Mouse (Mus musculus): ENCODE results near the gene B130006D01Rik.
"Not testable (repeated sequence)": the region's sequence is repeated elsewhere in the genome, so short reads cannot be mapped to it uniquely, and the experiment has no call there.

Gene B130006D01Rik

DNA sequence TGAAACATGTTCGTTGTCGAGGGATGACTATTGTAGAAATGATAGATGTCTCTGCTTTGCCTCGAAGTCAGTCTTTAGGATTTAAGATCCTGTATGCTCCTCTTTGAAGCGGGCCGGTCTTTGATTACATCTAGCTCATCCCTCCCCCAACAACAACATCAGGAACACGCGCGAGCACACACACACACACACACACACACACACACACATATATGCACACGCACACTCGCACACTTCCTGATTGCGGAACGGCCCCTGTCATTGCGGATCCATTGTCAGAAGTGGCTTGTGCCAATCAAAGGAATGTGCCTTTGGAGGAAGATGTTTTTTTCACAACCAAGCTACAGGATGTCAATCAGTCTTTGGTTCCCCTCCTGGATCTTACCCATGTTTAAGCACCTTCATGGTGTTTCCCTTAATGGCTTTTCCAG lies 9.6 kb upstream of the B130006D01Rik start:
- DNase-seq (ENCODE audit: low spot score): no peak

DNA sequence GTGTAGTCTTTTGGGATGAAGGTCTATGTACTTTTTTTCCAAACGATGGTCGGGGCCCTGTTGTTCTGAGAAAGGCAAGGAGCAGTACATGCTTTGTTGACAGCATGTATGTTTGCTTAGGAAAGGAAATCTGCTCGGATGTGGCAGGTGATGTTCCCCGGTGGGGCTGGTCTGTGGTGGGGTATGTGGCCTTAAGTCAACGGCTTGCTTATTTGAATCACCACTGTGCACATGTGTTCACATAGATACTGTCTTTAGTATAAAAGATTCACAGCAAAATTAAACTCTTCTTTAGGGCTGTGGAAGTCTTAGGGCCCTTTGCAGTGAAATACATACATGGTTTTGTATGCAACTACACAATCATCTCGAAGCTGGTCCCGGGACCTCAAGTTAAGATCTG lies 9.0 kb upstream of the B130006D01Rik start:
- no peak for DNase-seq (ENCODE audit: low spot score)

DNA sequence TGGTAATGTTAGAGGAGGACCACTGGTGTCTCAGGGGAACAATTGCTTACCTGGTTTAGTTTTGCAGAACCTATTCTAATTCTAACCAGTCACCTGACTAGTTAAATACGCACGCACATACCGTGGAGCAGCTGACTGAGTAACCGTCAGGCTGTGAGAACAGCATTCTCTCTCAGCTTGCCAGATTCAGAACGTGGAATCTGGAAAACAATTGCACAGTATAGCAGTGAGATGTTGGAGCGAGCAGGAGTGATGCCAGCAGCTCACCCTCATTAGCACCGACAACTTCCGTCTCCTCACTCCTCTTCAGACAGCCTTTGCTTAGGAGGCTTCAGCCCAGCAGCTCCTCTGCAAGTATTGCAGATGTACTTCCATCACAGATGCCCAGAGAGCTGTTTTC lies 7.3 kb upstream of the B130006D01Rik start:
- DNase-seq (ENCODE audit: low spot score): no peak

DNA sequence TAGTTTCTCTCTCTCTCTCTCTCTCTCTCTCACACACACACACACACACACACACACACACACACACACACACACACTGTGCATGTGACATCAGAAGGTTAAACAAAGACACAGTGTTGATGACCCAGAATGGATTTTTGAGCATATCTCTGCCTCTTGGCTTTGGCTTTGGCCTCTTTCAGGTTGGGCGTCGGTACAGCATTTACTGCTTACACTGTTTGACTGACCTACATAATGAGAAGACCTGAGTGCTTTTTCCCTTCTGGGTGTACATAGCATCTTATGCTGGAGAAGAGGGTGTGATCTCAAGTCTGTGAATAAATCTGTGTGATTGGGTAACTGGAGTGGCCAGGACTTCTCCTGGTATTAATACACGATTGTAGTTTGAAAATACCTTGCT lies 4.0 kb upstream of the B130006D01Rik start:
- no peak for DNase-seq (ENCODE audit: low spot score)

DNA sequence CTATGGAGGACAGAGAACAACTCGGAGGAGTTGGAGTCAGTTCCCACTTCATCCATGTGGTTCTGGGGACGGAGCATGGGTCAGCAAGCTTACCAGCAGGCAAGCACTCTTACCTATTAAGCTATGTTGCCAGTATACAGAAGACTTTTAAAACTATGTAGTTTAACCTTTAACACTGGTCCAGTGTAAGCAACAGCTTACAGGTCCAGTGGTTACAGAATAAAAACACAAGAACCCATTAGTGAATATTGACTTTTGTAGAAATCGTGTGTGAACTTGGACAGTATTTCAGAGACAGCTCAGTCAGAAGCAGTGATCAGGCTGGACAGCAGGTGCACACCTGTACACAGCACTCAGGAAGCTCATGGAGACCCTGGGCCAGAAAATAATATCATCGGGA lies 1.1 kb downstream of the B130006D01Rik start:
- no peak for DNase-seq (ENCODE audit: low spot score)

DNA sequence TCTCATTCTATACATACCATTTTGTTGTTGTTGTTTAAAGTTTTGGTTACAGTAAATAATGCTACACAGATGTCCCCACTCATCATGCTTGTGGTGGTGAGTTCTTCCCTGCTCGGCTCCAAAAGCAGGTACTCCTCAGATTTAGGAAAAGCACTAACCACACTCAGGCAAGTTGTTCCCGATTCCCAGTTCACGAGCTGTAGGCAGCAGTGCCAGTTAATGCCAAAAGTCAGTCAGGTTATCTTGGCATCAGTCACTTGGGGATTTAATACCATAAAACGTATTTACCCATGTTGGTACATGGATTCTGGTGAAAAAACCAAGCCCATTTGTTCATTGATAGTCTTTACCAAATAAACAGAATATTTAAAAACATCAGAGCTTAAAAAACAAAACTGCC lies 2.8 kb downstream of the B130006D01Rik start:
- no peak for DNase-seq (ENCODE audit: low spot score)

DNA sequence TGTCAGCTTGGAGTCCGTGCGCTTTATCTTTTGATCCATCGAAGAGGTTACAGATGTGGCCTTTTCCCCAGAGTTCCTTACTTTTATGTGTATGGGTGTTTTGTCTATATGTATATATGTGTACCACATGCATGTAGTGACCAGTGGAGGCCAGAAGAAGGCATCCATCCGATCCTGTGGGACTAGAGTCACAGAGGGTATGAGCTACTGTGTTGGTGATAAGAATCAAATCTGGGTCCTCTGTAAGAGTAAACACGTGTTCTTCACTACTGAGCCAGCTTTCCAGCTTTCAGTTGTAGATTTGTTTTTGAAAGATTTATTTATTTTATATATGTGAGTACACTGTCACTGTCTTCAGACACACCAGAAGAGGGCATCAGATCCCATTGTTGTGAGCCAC lies 4.6 kb downstream of the B130006D01Rik start:
- no peak for DNase-seq (ENCODE audit: low spot score)

DNA sequence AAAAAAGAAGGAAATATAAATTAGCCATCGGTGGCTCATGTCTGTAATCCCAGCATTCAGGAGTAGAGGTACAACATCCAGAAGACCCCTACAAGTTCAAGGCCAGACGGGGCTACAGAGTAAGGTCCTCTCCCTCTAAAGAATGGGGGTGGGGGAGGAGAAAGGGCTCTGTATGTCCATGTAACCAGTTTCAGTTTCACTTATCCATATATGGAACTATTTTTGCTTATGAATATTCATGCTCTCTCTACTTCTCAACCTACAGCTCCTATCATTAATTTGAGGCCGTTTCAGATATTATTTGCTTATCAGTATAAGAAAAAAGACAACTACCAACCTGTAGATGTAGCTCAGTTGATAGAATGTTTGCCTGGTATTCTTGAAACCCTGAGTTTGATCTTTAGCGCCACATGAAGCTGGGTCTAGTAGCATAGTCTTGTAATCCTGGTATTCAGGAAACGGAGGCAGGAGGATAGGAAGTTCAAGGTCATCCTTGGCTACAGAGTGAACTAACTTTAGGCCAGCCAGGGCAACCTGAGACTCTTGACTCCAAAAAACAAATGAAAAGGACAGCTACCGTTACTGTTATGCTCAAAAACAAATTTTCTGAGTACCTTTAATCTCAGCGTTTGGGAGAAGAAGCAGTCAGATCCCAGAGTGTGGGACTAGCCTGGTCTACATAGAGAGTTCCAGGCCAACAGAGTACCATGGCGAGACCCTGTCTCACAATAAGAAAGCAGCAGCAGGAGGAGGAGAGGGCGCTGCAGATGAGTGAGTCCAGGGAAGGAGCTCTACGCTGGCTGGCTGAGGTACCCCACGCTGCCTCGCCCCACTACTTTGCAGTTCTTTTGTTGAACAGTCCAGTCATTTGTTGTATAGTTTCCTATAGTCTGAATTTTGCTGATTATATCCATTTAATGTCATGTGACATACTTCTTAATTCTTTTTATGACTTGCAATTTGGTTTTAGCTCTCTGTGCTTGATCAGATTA lies 5.8 kb downstream of the B130006D01Rik start:
- no peak for DNase-seq (ENCODE audit: low spot score)

DNA sequence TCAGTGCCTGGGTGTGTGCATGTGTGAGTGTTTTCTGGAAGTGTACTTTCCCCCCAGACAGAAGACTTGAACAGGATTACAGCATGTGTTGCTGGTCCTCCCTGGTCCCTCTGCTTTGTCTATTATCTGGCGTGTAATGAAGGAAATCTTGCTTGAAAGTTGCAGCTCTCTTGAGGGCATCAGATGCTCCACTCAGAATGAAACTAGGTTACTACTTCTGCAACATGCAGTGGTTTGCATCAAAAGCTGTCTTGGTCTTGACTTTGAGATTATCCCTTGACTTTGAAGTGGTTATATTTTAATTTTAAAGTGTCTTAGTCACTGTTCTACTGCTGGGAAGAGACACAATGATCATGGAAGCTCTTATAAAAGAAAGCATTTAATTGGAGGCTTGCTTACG lies 11.1 kb downstream of the B130006D01Rik start:
- DNase-seq (ENCODE audit: low spot score): no peak

DNA sequence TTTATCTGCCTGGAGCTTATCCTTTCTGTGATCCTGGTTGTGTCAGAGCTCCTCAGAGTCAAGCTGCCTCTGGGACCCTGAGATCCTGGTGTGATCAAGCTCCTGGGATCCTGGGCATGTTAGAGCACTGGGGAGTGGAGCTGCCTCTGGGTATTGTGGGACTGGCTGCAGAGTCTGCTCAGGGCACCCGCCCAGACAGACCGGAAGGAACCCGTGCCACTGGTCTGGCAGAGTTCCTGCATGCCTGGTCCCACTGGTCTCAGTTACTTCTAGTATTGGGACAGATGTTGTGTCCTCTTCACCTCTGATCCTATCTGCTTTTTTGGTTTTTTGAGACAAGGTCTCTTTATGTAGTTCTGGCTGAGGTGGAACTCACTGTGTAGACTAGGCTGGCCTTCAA lies 14.4 kb downstream of the B130006D01Rik start:
- no peak for DNase-seq (ENCODE audit: low spot score)

DNA sequence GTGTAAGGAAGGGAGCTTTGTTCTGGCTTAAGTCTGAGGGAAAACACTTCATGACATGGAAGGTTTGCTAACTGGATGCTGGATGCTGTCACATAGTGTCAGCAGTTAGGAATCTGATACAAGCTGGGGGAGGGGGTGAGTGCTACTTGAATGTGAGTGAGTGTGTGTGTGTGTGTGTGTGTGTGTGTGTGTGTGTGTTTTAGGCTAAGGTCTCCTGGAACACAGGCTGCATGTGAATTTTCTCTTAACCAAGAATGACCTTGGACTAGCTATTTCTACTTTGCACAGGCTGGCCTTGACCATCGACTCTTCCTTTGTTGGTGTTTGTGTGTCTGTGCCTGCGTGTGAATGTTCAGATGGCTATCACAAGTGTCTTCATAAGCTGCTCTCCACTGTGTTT lies 21.1 kb downstream of the B130006D01Rik start:
- DNase-seq (ENCODE audit: low spot score): no peak

DNA sequence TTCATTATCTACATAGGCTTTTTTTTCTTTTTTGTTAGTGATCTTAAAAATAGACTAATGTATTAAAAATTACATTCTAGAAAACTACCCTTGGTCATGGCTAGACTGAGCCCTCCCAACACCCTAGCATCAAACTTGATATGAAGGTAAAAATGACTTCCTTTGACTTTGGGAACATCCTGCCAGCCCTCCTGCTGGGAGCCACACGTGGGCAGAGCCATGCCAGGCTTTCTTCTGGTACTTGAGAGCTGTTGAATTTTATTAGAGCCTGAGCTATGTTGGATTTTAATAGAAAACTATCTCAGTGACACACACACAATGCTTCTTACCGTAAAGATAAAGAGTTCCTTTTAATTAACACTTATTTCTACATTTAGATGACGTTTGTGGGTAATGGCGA lies 23.4 kb downstream of the B130006D01Rik start:
- DNase-seq (ENCODE audit: low spot score): no peak

DNA sequence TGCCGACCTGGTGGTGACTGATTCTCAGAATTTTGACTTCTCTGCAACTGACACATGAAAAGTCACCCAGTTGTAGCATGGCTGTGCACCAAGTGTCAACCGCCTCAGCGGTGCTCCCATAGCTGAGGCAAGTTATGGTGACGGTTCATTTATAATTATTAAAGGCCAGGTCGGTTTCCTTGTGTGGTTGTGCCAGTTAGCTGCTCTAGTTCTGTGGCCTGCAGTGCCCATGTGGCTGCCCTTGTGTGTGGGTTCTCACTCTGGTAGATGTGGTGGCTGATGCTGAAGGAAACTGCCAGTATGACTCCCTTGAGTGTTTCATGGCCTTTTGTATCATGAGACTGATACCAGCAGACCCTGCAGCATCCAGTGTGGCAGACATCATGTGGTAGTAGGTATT lies 24.9 kb downstream of the B130006D01Rik start:
- no peak for DNase-seq (ENCODE audit: low spot score)

DNA sequence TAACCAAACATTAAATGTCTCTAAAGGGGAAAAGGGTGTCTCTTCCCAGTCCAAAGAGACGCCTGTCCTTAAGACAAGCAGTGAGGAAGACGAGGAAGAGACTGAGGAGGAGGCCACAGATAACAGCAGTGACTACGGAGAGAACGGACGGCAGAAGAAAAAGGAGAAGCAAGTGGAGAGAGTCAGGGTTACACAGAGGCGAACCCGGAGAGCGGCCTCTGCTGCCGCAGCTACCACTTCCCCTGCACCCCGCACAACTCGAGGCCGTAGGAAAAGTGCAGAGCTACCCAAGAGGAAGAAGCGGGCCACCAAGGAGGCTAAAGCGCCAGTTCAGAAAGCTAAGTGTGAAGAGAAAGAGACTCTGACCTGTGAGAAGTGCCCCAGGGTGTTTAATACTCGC lies 26.2 kb downstream of the B130006D01Rik start:
- no peak for DNase-seq (ENCODE audit: low spot score)

DNA sequence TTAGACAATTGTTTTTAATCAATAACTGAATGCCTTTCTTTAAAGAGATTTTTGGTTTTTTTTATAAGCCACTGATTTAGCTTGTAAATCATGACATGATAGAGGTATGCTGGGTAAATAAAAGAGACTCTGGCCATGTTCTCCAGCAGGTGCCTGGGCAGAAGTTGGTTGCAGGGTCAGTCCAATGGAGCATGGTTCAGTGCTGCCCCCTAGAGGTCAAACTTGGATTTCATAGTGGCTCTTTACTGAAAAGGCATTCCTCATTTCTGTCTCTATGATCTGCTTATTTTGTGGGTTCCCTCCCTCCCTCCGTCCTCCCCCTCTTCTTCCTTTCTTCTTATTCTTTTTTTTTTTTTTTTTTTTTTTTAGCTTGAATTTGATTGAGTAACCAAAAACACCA lies 27.6 kb downstream of the B130006D01Rik start:
- DNase-seq (ENCODE audit: low spot score): peak; percentile 82

DNA sequence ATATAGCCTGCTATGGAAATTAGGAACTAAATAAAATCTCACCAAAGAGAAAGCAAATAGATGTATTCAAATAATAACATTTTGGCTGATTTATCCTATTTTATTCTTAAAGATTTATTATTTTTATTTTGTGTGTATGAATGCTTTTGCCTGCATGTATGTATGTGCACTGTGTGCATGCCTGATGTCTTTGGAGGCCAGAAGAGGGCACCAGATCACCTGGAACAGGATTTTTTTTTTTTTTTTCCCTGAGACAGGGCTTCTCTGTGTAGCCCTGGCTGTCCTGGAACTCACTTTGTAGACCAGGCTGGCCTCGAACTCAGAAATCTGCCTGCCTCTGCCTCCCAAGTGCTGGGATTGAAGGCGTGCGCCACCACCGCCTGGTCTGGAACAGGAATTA lies 31.8 kb downstream of the B130006D01Rik start:
- not testable (repeated sequence) for DNase-seq (ENCODE audit: low spot score)

DNA sequence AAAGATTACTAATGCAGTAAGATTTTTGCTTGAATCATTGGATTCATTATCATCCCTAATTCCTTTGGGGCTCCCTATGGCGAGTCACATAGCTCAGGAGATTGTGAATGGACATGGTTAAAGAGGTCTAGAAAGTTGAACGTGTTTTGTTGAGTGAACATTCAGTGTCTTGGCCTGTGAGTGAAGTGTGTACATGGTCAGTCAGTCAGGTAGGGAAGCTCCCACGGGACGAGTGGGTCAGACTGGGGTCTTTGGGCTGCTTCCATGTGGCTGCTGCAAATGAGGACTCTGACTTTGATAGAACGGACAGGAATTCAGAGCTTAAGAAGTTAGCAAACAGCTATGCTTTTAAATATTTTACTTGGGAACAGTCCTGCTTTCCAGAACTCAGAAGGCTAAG lies 37.1 kb downstream of the B130006D01Rik start:
- no peak for DNase-seq (ENCODE audit: low spot score)

DNA sequence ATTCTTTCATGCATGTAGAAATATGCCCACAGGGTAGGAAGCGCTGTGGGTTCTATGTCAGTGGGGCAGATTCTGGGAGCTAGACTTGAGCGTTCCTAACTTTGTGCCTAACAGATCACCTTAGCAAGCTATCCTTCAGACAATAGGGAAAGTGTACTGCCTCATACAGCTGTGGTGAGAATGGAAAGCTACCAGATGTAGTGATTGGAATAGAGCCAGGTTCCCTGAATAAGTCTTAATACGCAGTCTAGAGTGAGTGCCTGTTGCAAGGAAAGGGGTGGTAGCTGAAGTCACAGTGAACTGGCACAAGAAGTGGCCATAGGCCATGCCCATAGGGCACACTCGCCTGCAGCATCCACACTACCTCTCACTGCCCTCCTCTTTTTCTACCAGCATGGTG lies 39.6 kb downstream of the B130006D01Rik start:
- no peak for DNase-seq (ENCODE audit: low spot score)

DNA sequence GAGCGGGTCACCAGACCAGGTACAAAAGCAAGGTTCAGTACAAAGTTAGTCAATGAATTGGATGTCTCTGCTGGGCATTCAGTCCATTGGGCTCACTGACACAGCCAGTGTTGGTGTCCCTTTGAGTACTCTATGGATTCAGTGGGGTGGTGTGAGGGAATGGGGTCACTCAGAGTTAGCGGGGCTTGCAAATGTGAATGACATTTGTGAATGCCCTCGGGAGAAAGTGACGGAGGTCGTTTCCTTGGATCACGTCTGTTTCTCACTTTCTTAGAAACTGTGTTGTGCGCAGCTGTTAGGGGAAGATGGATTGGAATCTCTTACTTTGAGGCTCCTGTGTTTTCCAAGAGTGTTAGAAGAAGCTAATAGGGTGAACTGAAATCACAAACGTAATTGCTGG lies 41.4 kb downstream of the B130006D01Rik start:
- DNase-seq (ENCODE audit: low spot score): no peak

DNA sequence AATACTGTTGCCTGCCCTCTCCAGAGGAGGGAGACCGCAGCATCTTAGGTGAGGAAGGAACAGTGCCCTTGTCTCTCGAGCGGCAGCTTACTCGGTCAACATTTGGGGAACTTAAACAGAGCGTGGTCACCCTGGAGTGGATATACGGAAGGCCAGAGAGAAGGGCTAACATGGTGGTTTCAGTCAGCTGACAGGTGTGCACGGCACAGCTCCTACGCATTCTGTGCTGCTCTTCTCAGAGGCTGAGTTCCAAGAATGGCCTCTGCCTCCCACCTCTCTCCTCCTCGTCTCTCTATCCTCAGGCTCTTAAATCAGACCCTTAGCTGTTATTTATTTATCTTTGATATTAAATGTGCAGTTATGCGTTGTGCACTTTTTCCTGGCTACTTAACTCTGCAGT lies 41.9 kb downstream of the B130006D01Rik start:
- no peak for DNase-seq (ENCODE audit: low spot score)

DNA sequence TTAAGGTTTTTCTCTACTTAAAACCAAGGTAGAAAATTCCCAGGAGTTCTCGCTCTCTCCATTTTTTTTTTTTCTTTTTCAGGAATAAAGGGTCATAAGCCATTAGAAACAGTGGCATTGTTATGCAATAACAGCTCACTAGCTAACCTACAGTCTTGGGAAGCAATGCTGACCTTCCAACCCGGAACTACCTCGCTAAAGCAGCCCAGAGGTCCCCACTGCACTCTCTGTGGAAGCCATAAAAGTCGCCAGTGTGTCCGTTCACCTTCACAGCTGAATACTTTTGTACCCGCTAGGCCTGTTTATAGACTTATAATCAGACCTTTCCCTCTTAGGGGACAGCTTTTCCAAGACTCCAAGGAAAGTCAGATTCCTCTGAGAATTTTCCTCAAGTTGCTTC lies 44.9 kb downstream of the B130006D01Rik start:
- DNase-seq (ENCODE audit: low spot score): no peak

DNA sequence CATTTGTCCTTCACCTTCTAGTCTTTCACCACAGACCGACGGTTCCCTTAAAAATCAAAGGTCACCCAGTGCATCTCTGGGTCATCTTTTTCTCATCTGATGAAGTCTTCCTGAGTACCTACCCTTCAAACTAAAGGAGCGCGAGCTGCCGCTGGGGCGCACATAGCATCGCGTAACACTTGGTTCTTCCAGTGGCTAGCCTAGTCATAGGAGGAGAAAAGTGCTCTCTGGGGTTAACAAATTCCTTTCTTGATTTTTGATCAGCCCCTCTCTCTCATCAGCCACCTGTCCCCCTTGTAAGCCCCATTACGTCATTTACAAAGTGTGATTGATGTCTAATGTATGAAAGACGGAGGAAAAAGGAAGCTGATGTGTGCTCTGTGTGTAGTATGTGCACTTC lies 45.8 kb downstream of the B130006D01Rik start:
- no peak for DNase-seq (ENCODE audit: low spot score)

DNA sequence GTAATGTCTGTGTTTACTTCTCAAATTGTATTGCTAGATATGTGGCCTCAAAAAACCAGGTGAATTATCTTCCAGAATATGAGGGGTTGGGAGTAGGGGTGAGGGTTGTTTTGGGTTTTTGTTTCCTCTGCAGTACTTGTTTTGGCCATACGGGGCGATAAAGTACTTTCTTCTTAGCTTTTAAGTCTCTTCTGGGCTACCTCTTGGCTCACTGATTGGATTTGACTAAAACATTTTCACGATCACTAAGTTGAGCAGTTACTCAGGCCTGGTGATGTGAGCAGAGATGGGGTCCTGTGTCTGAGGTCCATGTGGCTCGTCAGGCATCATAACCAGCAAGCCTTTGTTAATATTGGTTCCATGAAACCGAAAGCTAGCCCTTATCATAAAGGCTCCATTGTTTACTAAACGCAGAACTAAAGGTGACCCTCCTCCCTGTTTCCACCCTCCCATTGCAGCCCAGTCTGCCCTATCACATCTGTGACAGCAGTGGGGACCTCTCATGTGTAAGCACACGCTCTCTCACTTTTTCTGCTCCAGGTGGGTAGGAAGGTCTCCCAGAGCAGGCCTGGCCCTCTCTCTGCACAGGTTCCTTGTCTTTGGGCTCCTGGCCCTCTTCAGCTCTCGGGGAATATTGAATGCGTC lies 47.5 kb downstream of the B130006D01Rik start:
- peak; percentile 54 for DNase-seq (ENCODE audit: low spot score)
